Mouse (Mus musculus) MEL (cell line): ENCODE results near the gene Flvcr1. TPM values are rescaled to one million over a fixed set of nuclear protein-coding genes. Genes with fewer than 3 reads are reported as not detected.
A peak's percentile ranks its signal among the peaks of the same experiment; 100 is the strongest.

ENCODE experiments used
- DNase-seq: peaks from one replicate; pipeline ENCODE4 v3.0.0; 2011; ENCODE audit warnings: low read depth, low spot score
- H3K27ac ChIP-seq: 2 replicates; pipeline ENCODE4 v1.5.1; 2012; ENCODE audit warnings: low read depth, mild to moderate bottlenecking, control low read depth, low read length, moderate library complexity; ENCODE audit not compliant: control insufficient read depth
- H3K27me3 ChIP-seq, 2 experiments: fragments of 150-350 bp in 1 of 2; sonication (generic) in 1 of 2; 2 replicates each; pipeline ENCODE4 v1.6.1; 2012; ENCODE audit warnings: low read length in 2 of 2, mild to moderate bottlenecking in 2 of 2, improper control_type of control experiment in 1 of 2, moderate library complexity in 1 of 2; ENCODE audit not compliant: insufficient read depth in 2 of 2, control insufficient read depth in 1 of 2
- H3K36me3 ChIP-seq, 2 experiments: 2 replicates each; pipeline ENCODE4 v1.6.1; 2012 to 2014; ENCODE audit warnings: low read length in 2 of 2, improper control_type of control experiment in 1 of 2, inconsistent platforms in 1 of 2, mild to moderate bottlenecking in 1 of 2; ENCODE audit not compliant: insufficient read depth in 2 of 2, control insufficient read depth in 1 of 2
- H3K4me1 ChIP-seq, 2 experiments: fragments of 150-350 bp in 1 of 2; sonication (generic) in 1 of 2; 2 replicates each; pipeline ENCODE4 v1.6.1; 2012; ENCODE audit warnings: low read length in 2 of 2, improper control_type of control experiment in 1 of 2, mild to moderate bottlenecking in 1 of 2; ENCODE audit not compliant: insufficient read depth in 2 of 2, control insufficient read depth in 1 of 2
- H3K4me3 ChIP-seq, 2 experiments: fragments of 150-350 bp in 1 of 2; sonication (generic) in 1 of 2; 2 replicates each; pipeline ENCODE4 v1.5.1; 2012; ENCODE audit warnings: low read depth in 2 of 2, low read length in 2 of 2, mild to moderate bottlenecking in 2 of 2, moderate library complexity in 2 of 2, control low read depth in 1 of 2, improper control_type of control experiment in 1 of 2; ENCODE audit not compliant: control insufficient read depth in 1 of 2, insufficient read depth in 1 of 2
- H3K79me2 ChIP-seq: 2 replicates; pipeline ENCODE4 v1.6.1; 2012; ENCODE audit warnings: mild to moderate bottlenecking, low read length, moderate library complexity; ENCODE audit not compliant: control insufficient read depth, poor library complexity, insufficient read depth
- H3K9ac ChIP-seq: 2 replicates; pipeline ENCODE4 v1.6.1; 2012; ENCODE audit warnings: low read depth, mild to moderate bottlenecking, control low read depth, low read length, moderate library complexity; ENCODE audit not compliant: control insufficient read depth, poor library complexity, severe bottlenecking
- H3K9me3 ChIP-seq: fragments of 150-350 bp; sonication (generic); replicated peaks from 2 replicates; pipeline ENCODE4 v1.6.1; 2012; ENCODE audit warnings: mild to moderate bottlenecking, low read length, improper control_type of control experiment, moderate library complexity; ENCODE audit not compliant: insufficient read depth
- CHD1 ChIP-seq: IDR thresholded peaks from 2 replicates; pipeline ENCODE4 v1.6.1; 2012; ENCODE audit warnings: low read depth, mild to moderate bottlenecking, inconsistent platforms, low read length, improper control_type of control experiment
- EP300 ChIP-seq, 2 experiments: IDR thresholded peaks; 2 replicates each; pipeline ENCODE4 v1.6.1; 2011; ENCODE audit warnings: improper control_type of control experiment in 2 of 2, low read length in 2 of 2, low read depth in 1 of 2, mild to moderate bottlenecking in 1 of 2
- ETS1 ChIP-seq: IDR thresholded peaks from 2 replicates; pipeline ENCODE4 v1.6.1; 2012; ENCODE audit warnings: low read depth, mild to moderate bottlenecking, inconsistent platforms, low read length, improper control_type of control experiment, moderate library complexity
- GABPA ChIP-seq: IDR thresholded peaks from 2 replicates; pipeline ENCODE4 v1.6.1; 2012; ENCODE audit warnings: low read depth, mild to moderate bottlenecking, inconsistent platforms, low read length, improper control_type of control experiment, moderate library complexity
- GATA1 ChIP-seq: IDR thresholded peaks from 2 replicates; pipeline ENCODE4 v1.6.1; 2011; ENCODE audit warnings: low read depth, low read length, improper control_type of control experiment
- MAZ ChIP-seq: IDR thresholded peaks from 2 replicates; pipeline ENCODE4 v1.6.1; 2012; ENCODE audit warnings: low read depth, mild to moderate bottlenecking, inconsistent platforms, low read length, improper control_type of control experiment
- MYB ChIP-seq: IDR thresholded peaks from 2 replicates; pipeline ENCODE4 v1.6.1; 2011; ENCODE audit warnings: mild to moderate bottlenecking, low read depth, low read length, improper control_type of control experiment
- MYC ChIP-seq: IDR thresholded peaks from 2 replicates; pipeline ENCODE4 v1.6.1; 2011; ENCODE audit warnings: low read depth, mild to moderate bottlenecking, low read length, improper control_type of control experiment, moderate library complexity
- NELFE ChIP-seq: IDR thresholded peaks from 2 replicates; pipeline ENCODE4 v1.6.1; 2011; ENCODE audit warnings: low read depth, low read length, improper control_type of control experiment
- POLR2AphosphoS2 ChIP-seq: IDR thresholded peaks from 2 replicates; pipeline ENCODE4 v1.6.1; 2011; ENCODE audit warnings: low read length, improper control_type of control experiment
- RAD21 ChIP-seq: IDR thresholded peaks from 2 replicates; pipeline ENCODE4 v1.6.1; 2011; ENCODE audit warnings: mild to moderate bottlenecking, low read depth, low read length, improper control_type of control experiment
- SMC3 ChIP-seq: IDR thresholded peaks from 2 replicates; pipeline ENCODE4 v1.6.1; 2011; ENCODE audit warnings: low read depth, low read length, improper control_type of control experiment
- TBP ChIP-seq: IDR thresholded peaks from 2 replicates; pipeline ENCODE4 v1.8.0; 2011; ENCODE audit warnings: low read depth, low read length, improper control_type of control experiment
- TCF12 ChIP-seq: IDR thresholded peaks from 2 replicates; pipeline ENCODE4 v1.6.1; 2014; ENCODE audit warnings: low read depth, mild to moderate bottlenecking, inconsistent platforms, low read length, improper control_type of control experiment, moderate library complexity
- UBTF ChIP-seq: IDR thresholded peaks from 2 replicates; pipeline ENCODE4 v1.6.1; 2012; ENCODE audit warnings: low read depth, mild to moderate bottlenecking, inconsistent platforms, low read length, improper control_type of control experiment, moderate library complexity, borderline replicate concordance; ENCODE audit not compliant: insufficient read depth
- ZC3H11A ChIP-seq: IDR thresholded peaks from 2 replicates; pipeline ENCODE4 v1.6.1; 2012; ENCODE audit warnings: low read depth, mild to moderate bottlenecking, inconsistent platforms, low read length, improper control_type of control experiment
- ZMIZ1 ChIP-seq: IDR thresholded peaks from 2 replicates; pipeline ENCODE4 v1.6.1; 2012; ENCODE audit warnings: low read depth, mild to moderate bottlenecking, inconsistent platforms, low read length, improper control_type of control experiment, moderate library complexity
- ZNF384 ChIP-seq: IDR thresholded peaks from 2 replicates; pipeline ENCODE4 v1.6.1; 2012; ENCODE audit warnings: low read depth, mild to moderate bottlenecking, inconsistent platforms, low read length, improper control_type of control experiment
- polyA plus RNA-seq, 2 experiments: library from polyadenylated mRNA; stranded (reverse) in 1 of 2; unstranded in 1 of 2; fragments of >175 nt in 1 of 2; fragments of >200 nt in 1 of 2; gene quantifications; 2 replicates each; pipeline versions ENCODE4 v1.2.1 to v1.2.4; 2012; ENCODE audit warnings: low replicate concordance in 2 of 2, low read depth in 1 of 2; ENCODE audit not compliant: insufficient read length in 2 of 2, insufficient read depth in 1 of 2, missing spikeins in 1 of 2
- total RNA-seq: library from RNA; depleted of rRNA; stranded (reverse); fragments of 300-350 nt; gene quantifications from 2 replicates; pipeline ENCODE4 v1.2.3, GENCODE M21; 2012

The Flvcr1 gene
- total and polyA plus RNA-seq, 3 experiments, result 19.1 to 36.9 TPM; not detected in 1

- no peak overlapping the region for H3K4me3 ChIP-seq
- no peak for TF ChIP-seq CHD1
- TF ChIP-seq MAZ, result no peak
- no peak for TF ChIP-seq RAD21
- TF ChIP-seq TCF12, result no peak
- TF ChIP-seq GABPA, result no peak
- no peak for TF ChIP-seq MYB
- TF ChIP-seq NELFE, result no peak
- TF ChIP-seq MYC, result no peak
- TF ChIP-seq POLR2AphosphoS2, result no peak
- TF ChIP-seq ZNF384, result no peak
- TF ChIP-seq SMC3, result no peak
- no peak for TF ChIP-seq ZC3H11A
- TF ChIP-seq ETS1, result no peak
- TF ChIP-seq TBP, result no peak
- no peak for TF ChIP-seq GATA1
- TF ChIP-seq UBTF, result no peak
- H3K9me3 ChIP-seq, result no peaks in the 10 kb centered on the region
- H3K27me3 ChIP-seq, result no peaks in the 10 kb centered on the region
- H3K9ac ChIP-seq, result no peak overlapping the region
- H3K79me2 ChIP-seq, result no peaks in the 10 kb centered on the region; the same call in 1 of the 2 replicates
- peaks cover 4 to 5% of the 10 kb centered on the region in 2 experiments; a peak in 2 of 4 replicates for H3K4me1 ChIP-seq
- peak; percentile 43 for DNase-seq
- no peak overlapping the region for H3K27ac ChIP-seq
- peaks cover 4 to 41% of the 10 kb centered on the region in 2 experiments; a peak in 3 of 4 replicates for H3K36me3 ChIP-seq
Observed at GRCm38 (mm10) chr1:191073001-191073400, 47.0 kb upstream of the Flvcr1 start.

- no peak for DNase-seq
- Histone ChIP-seq H3K27me3 (no peaks in the 10 kb centered on the region), H3K4me1 (peaks cover 4 to 5% of the 10 kb centered on the region in 2 experiments; a peak in 2 of 4 replicates), H3K36me3 (peaks cover 4 to 37% of the 10 kb centered on the region in 2 experiments; a peak in 3 of 4 replicates), H3K27ac (no peak overlapping the region), H3K4me3 (no peak overlapping the region), H3K9me3 (no peaks in the 10 kb centered on the region), H3K79me2 (no peaks in the 10 kb centered on the region; the same call in 1 of the 2 replicates), H3K9ac (no peak overlapping the region)
- no peak for TF ChIP-seq EP300 (IDR thresholded peaks at IDR 0.05; ENCODE audit: low read depth in 1 of 2, low read length in 2 of 2)
- TF ChIP-seq ZMIZ1, result no peak
Observed at GRCm38 (mm10) chr1:191072329-191072913, 46.5 kb upstream of the Flvcr1 start.
